Mouse (Mus musculus) cerebellum, adult 9-11 months (tissue): Measurements from ENCODE around the gene Pkd1l1.

Experiments used
- DNase-seq: peaks from one replicate; pipeline ENCODE4 v3.0.0; 2022

Gene Pkd1l1

GRCm38 (mm10) chr11:8821403-8821802, 151.7 kb downstream of the Pkd1l1 start:
- DNase-seq = no peak

GRCm38 (mm10) chr11:8817376-8817775, 155.7 kb downstream of the Pkd1l1 start:
- DNase-seq = no peak

DNA sequence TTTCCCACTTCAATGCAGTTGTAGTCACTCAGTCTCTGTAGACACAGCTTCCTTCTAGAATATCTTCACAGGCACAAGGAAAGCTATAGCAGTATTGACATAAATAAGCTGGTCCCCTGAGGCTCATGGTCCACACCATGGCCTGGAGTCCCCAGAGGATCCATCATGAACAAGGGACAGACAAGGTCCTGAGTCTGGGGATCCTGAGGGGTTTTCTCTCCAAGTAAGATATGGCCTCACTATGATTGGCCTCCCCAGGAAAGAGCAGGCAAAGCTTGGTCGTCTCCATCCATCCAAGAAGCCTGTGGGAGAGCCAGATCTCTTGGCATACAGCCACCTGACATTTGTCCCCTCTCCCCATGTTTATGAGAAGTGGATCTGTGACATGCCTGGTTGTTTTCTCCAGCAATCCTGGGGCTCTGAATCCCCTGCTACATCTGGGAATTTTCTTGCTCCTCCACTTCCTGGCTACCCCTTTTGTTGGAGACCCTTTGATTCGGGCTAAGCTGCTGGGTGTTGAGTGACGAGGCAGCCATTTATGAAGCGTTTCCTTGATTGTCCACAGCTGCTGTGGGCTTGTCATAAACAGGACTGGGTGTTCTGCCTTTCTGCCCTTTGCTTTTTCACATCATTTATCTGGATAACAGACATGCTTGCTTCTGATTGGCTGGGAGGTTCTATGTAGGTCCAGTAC, 158.8 kb downstream of the Pkd1l1 start:
- DNase-seq = no peak

DNA sequence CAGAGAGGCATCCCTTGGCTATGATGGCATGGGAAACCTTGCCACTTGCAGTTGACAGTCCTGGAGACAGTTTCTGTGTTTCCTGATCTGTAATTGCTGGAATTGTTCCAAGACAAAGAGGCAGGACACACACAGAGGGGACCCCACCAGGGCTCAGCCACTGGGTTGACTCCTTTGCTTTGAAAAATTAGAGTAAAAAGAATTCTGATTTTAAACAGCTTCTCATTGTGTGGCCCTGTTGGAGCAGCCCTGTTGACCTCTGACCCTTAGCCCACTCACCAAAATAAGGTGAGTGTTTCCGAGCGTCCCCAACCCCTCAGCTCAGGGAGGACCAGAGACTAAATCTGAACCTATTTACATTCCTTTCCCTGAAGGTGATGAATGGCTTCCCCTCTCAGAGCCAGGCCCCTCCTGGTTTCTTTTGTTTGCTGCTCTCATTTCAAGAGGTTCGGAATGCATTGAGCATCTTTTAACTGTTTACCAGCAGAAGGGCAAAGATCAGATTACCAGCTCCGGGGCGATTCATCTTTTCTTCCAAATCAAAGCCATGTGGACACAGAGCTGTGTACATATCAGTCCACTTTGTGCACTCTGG, 161.5 kb downstream of the Pkd1l1 start:
- DNase-seq = no peak

DNA sequence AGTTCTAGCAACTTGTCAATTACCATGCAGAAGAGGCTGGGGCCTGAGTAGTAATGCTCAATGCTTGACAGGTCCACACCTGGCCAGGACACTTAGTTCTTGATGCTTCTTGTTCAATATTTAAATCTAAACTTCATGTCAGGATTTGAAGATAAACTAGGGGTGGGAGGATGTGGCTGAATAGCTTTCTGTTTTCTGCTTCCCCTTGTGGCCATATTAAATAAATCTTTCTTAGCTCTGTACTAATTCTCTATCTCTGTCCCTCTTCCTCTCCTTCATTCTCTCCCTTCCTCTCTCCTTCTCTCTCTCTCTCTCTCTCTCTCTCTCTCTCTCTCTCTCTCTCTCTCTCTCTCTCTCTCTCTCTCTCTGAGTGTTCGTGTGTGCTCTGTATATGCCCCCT, 163.4 kb downstream of the Pkd1l1 start:
- DNase-seq = no peak

- no peak for DNase-seq
Measured at GRCm38 (mm10) chr11:8807009-8807408, 166.1 kb downstream of the Pkd1l1 start.

DNA sequence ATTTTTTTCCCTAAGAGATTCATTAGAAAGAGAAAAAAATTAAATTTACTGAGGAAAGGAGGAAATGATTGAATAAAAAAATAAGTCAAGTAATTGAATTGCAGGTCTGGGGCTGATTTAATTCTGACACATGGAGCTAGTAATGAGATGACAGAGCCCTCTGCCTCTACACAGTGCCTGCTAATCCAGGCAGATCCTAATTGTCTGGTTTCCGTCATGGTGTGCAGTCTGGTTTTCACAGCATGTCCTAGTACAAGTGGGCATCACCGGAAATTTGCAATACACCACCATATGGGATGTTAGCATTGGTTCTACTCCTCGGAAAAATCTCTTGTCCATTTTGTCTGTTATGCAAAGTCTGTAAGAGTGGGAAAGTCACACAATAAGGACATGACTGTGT, 168.9 kb downstream of the Pkd1l1 start:
- DNase-seq = no peak

DNA sequence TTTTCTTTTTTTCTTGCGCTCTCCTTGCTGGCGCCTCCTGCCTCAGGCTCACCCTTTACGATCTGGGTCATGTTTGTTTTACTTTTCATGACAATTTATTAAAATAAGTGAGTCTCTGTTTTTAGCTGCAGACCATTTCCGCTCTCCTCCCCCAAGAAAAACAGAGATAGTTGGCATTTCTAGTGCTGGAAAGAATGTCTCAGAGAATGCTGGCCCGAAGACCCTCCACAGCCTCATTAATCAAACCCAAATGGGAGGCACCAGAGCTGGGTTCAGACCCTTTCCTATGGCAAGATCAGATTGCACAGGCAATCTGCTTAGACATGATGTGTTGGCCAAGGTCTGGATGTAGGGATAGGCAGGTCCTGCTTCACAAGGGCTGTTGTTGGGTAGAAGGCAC, 175.6 kb downstream of the Pkd1l1 start:
- no peak for DNase-seq

DNA sequence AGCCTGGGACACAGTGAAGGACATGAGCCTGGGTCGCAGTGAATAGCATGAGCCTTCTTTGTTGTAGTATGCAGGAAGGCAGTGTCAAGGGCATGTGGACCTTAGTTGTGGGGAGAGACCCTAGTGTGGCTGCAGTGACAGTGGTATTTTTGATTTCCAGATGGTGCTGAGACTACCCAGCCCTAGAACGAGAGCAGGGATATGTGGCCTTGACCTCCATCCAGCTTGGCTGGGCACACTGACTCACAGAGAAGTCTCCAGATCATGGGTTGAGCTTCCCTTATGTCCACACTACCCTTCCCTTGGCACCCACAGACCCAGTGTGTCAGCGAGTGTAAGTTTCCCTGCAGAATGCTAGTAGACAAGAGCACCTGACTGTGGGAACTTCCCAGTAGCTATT, 178.0 kb downstream of the Pkd1l1 start:
- DNase-seq = no peak

- no peak for DNase-seq
Measured at GRCm38 (mm10) chr11:8792146-8792545, 180.9 kb downstream of the Pkd1l1 start.

GRCm38 (mm10) chr11:8789186-8789585, 183.9 kb downstream of the Pkd1l1 start:
- DNase-seq = no peak

DNA sequence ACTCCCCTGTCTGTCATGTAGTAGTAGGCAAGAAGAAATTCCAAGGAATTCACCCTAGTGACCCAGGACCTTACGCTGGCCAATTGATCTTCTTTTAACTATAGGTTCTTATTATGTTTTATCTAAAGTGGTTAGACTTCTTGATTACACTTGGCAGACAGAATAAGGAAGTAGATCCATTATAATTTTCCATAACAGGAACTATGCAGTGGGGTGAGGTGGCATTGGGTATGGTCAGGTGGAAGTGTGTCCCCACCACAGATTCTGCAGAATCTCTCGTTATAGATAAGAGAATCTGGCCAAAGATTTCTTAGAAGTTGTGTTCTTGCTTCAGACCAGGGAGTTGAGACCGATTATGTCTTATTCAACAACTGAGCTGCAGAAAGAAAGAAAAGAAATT, 185.5 kb downstream of the Pkd1l1 start:
- DNase-seq = no peak

DNA sequence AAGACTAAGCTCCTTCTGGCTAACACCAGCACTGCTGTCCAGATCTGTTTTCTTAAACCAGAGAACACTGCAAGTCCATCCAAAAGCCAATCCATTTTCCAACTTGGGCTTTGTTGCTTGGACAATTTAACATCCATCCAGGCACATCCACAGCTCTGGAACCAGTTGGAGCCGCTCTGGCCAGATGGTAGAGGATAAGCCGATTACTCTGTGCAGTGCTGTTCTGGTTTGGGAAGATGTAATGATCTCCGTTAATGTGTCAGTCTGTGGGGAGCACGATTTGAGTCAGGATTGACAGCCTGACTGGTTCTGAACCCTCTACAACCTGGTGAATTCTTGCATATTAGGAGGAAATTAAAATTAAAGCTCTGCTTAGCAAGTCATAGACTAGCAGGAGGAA, 188.7 kb downstream of the Pkd1l1 start:
- no peak for DNase-seq

DNA sequence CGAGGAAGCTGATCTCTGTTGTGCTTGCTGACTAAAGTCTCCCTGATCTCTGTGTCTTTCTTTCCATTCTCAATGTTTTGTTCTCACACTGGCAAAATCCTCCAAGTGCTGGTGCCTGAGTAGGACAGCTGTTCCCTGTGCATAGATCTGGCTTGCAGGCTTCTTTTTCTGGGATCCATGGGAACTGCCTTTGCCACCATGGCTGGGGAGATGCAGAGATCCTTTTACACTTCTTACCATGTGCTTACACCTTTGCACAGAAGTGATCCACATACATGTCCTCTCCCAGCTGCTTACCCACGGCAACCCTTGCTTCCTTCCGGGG, 191.0 kb downstream of the Pkd1l1 start:
- DNase-seq = no peak

- DNase-seq = no peak
Measured at GRCm38 (mm10) chr11:8781308-8782140, 191.5 kb downstream of the Pkd1l1 start.

- no peak for DNase-seq
Measured at GRCm38 (mm10) chr11:8779427-8779826, 193.6 kb downstream of the Pkd1l1 start.
